Mouse (Mus musculus) kidney, embryonic 16.5 days (tissue): Measurements from ENCODE around the gene Nop58. TPM values are rescaled to one million over a fixed set of nuclear protein-coding genes. Genes with fewer than 3 reads are reported as not detected.

ENCODE experiments used
- ATAC-seq: fragments of 200-750 bp; cut with Nextera tagmentation; 2 replicates; pipeline ENCODE4 v1.8.0; 2017; ENCODE audit warnings: moderate TSS enrichment; ENCODE audit not compliant: low FRiP score, low TSS enrichment
- H3K27ac ChIP-seq: fragments of 300-500 bp; sonication (generic); 2 replicates; pipeline ENCODE4 v1.5.1; 2014; ENCODE audit warnings: low read length
- H3K27me3 ChIP-seq: fragments of 300-500 bp; sonication (generic); 2 replicates; pipeline ENCODE4 v1.6.1; 2014; ENCODE audit warnings: low read length, control low read depth, mixed read lengths; ENCODE audit not compliant: insufficient read depth
- H3K36me3 ChIP-seq: fragments of 300-500 bp; sonication (generic); 2 replicates; pipeline ENCODE4 v1.6.1; 2014; ENCODE audit warnings: low read length, control low read depth, mixed read lengths; ENCODE audit not compliant: insufficient read depth
- H3K4me1 ChIP-seq: fragments of 300-500 bp; sonication (generic); 2 replicates; pipeline ENCODE4 v1.6.1; 2014; ENCODE audit warnings: low read length, control low read depth, mixed read lengths; ENCODE audit not compliant: insufficient read depth
- H3K4me2 ChIP-seq: fragments of 300-500 bp; sonication (generic); replicated peaks from 2 replicates; pipeline ENCODE4 v1.6.1; 2014; ENCODE audit warnings: low read depth, low read length
- H3K4me3 ChIP-seq: fragments of 300-500 bp; sonication (generic); 2 replicates; pipeline ENCODE4 v1.5.1; 2014; ENCODE audit warnings: mild to moderate bottlenecking, low read length
- H3K9ac ChIP-seq: fragments of 300-500 bp; sonication (generic); replicated peaks from 2 replicates; pipeline ENCODE4 v1.6.1; 2014; ENCODE audit warnings: low read length
- H3K9me3 ChIP-seq: fragments of 300-500 bp; sonication (generic); 2 replicates; pipeline ENCODE4 v1.6.1; 2016; ENCODE audit warnings: low read length, control low read depth
- WGBS: fragments of 180-500 bp; shearing (Covaris S2); extraction: QIAGEN DNeasy Blood & Tissue Kit; methylation state at CpG from one replicate; pipeline ENCODE4 v1.1.7; 2014; 5-methylcytosine and 5-hydroxymethylcytosine counted together
- polyA plus RNA-seq: library from polyadenylated mRNA; unstranded; fragments of >200 nt; fragmentation: Nextera tagmentation; extraction: Ambion mirVana; gene quantifications from 2 replicates; pipeline ENCODE4 v1.2.1, GENCODE M21; 2015

Gene Nop58
- polyA plus RNA-seq, 1 experiment from 2014 or later = 235 TPM

DNA sequence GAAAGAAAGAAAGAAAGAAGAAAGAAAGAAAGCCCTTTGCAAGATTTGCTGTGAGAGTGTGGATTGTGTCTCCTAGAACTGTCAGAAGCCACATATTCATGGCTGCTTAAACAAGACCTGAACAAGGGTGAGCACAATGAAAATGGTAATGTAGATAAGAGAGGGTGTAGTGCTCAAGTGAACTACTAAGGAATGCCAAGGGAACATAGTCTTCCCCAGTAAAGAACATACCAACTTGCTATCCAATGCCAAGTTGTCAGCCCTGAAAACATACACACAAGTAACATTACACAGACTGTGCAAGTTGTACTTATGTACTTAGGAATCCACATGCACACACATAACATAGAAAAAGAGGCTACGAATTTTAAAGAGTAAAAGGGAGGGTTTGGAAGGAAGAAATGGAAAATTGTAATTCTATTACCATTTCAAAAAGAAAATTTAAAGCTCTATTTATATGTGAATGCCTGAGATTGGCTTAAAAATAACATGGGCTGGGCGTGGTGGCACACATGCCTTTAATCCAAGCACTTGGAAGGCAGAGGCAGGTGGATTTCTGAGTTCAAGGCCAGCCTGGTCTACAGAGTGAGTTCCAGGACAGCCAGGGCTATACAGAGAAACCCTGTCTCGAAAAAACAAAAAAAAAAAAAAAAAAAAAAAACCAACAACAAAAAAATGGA lies 21.2 kb upstream of the Nop58 start:
- H3K9me3 ChIP-seq = no peaks in the 10 kb centered on the region
- no peak overlapping the region for H3K9ac ChIP-seq
- H3K36me3 ChIP-seq = 0 out of 2 replicates have a peak, but pooled peaks cover 3% of the 10 kb centered on the region
- no peak overlapping the region for H3K4me2 ChIP-seq
- no peak overlapping the region for H3K27ac ChIP-seq
- no peak for ATAC-seq
- H3K4me1 ChIP-seq = peaks cover 4% of the 10 kb centered on the region
- no peaks in the 10 kb centered on the region for H3K27me3 ChIP-seq
- 78% methylated on average over 3 of the region's 3 CpGs for WGBS
- H3K4me3 ChIP-seq = no peak overlapping the region

DNA sequence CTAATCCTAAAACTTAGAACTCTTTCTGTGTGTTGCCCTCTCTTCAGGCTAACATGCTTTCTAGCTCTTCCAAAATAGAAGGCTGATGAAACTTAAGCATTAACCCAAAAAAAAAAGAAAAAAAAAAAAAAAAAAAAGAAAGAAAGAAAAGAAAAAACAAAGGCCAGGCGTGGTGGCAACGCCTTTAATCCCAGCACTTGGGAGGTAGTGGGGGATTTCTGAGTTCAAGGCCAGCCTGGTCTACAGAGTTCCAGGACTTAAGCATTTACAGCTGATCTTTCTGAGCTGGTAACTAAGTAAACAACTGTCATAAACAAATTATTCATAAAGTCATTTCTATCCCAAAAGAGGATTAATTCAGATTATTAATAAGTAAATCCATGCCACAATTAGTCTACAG lies 15.9 kb upstream of the Nop58 start:
- Histone ChIP-seq H3K36me3 (no peaks in the 10 kb centered on the region), H3K9ac (no peak overlapping the region), H3K4me3 (peak overlapping the region; percentile 16; the same call in 1 of the 2 replicates), H3K27ac (no peak overlapping the region), H3K9me3 (no peaks in the 10 kb centered on the region), H3K27me3 (no peaks in the 10 kb centered on the region), H3K4me1 (peaks cover 17% of the 10 kb centered on the region), H3K4me2 (peak overlapping the region; percentile 68)
- no peak for ATAC-seq
- 80% methylated on average over 2 of the region's 2 CpGs for WGBS

DNA sequence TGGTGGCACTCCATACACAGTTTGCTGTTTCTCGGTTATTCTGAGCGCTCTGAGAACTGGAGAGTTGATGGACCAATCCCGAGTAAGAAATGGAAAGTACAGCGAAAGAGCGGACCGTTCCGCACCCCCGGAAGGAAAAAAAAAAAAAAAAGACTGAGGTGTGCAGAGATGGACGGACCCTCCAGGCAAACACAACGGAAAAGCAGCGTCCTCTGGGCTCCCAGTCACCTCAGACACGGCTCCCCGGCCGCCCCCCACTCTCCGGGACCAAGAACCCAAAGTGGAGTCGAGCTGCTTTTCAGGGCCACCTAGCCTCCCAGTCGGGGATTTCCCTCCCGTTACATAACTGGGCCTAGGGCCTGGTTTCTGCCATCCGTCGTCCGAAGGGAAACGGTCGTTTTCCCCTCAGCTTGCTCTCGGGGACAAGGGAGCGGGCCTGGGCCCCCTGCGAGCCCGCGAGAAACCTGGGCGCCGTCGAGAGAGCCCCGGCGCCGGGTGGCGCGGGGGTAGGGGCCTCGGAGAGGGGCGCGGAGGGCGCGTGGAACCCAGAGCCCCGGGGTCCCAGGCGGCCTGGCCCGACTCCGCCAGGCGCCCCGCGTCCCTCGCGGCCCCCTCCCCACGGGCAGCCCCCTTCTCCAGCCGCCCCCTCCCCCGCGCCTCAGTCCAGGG lies 14.7 kb upstream of the Nop58 start:
- H3K27ac ChIP-seq = peak overlapping the region; percentile 94
- no peaks in the 10 kb centered on the region for H3K9me3 ChIP-seq
- H3K27me3 ChIP-seq = no peaks in the 10 kb centered on the region
- H3K4me3 ChIP-seq = peak overlapping the region; percentile 89
- peak; percentile 43 for ATAC-seq
- H3K4me2 ChIP-seq = peak overlapping the region; percentile 68
- H3K4me1 ChIP-seq = peaks cover 17% of the 10 kb centered on the region
- H3K9ac ChIP-seq = peak overlapping the region; percentile 98
- H3K36me3 ChIP-seq = no peaks in the 10 kb centered on the region
- under 1% methylated on average over 46 of the region's 54 CpGs for WGBS

DNA sequence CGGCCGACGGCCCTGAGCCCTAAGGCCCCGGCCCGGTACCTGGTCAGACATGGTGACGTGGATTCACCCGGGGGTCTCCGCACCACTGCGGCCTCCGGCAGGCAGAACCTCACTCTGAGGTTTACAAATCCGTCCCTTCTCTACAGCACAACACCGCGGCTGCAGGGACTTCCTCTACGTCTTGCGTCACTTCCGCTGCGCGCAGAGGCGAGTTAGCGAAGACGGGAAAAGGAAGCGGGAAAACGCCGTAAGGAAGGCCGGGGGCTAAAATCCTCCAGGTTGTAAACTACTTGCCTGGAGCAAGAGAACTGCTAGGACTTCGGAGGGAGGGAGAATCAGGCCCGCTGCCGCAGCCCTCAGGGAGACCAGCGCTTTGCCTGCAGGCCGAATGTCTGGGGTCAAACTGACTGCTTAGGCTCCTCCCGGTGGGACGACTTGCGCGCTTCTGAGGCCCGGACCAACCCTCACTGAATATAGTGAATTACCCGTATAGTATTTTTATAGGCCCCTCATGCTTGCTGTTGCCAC lies 14.1 kb upstream of the Nop58 start, which contains the start of gene Sumo1:
Gene Sumo1, minus strand, starts transcription at position 194 of the 528 bp plus-strand sequence.
- WGBS = under 1% methylated on average over 35 of the region's 36 CpGs
- Histone ChIP-seq H3K27ac (peak within 1 kb of the TSS; percentile 94), H3K27me3 (no peaks in the 10 kb centered on the region), H3K9ac (peak within 1 kb of the TSS; percentile 98), H3K4me2 (peak within 1 kb of the TSS; percentile 68), H3K4me3 (peak within 1 kb of the TSS; percentile 89), H3K36me3 (no peaks in the 10 kb centered on the region), H3K9me3 (no peaks in the 10 kb centered on the region), H3K4me1 (peaks cover 17% of the 10 kb centered on the region)
- peak; percentile 96 for ATAC-seq

DNA sequence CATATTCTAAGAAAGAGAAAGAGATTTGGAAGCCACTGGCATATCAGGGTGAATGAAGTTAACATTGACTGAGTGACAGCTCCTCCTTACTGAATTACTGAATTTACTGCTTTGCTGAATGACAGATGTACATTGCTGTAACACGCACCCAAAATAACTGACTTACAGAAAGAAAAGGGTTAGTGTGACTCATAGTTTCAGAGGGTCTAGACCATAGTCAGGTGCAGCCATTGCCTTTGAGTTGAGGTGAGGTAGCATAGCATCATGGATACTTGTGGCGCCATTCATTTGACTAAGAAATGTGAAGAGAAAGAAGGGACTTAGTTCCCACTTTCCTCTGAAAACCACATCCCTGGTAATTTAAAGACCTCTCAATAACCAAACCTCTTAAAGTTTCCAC lies 11.1 kb upstream of the Nop58 start:
- H3K4me3 ChIP-seq = no peak overlapping the region
- no peaks in the 10 kb centered on the region for H3K9me3 ChIP-seq
- H3K4me1 ChIP-seq = peaks cover 12% of the 10 kb centered on the region
- WGBS = 90% methylated on average over 2 of the region's 2 CpGs
- no peak for ATAC-seq
- H3K9ac ChIP-seq = no peak overlapping the region
- H3K27me3 ChIP-seq = no peaks in the 10 kb centered on the region
- H3K4me2 ChIP-seq = no peak overlapping the region
- no peaks in the 10 kb centered on the region for H3K36me3 ChIP-seq
- no peak overlapping the region for H3K27ac ChIP-seq

DNA sequence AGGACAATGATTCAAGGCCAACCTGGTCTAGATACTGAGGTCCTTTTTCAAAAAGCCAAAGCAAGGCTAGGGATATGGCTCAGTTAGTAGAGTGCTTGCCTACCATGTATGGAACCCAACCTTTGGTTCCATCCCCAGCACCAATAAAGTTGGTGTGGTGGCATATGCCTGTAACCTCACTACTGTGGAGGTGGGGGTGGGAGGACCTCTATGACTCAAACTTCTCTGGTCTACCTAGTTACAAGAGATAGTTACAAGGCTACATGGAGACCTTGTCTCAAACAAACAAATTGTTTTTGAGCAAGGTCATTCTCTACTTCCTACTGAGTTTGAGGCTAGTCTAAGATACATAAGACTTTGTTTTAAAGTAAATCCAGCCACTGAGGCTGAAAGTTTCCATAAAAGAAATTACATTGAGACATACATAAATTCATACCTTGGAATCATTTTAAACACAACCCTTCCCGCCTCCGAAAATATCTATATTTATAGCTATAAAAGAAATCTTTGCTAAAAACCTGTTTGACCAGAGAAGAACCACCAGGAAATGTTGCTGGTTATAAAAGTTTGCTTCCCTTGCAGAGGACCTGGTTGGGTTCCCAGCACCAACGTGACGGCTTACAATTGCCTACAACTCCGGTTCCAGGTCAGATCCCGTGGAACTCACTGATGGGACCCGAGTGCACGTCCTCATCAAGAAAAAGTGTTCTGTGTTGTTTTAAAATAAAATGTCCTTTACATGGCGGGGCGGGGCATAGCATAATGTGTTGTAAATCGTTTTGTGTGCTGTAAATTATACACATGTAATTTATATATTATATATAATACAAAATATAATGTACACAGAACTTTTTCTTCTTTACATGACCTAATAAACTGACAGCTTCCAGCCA lies 599 bp upstream of the Nop58 start:
- peak overlapping the region; percentile 73 for H3K9ac ChIP-seq
- peak overlapping the region; percentile 81 for H3K27ac ChIP-seq
- H3K27me3 ChIP-seq = 0 out of 2 replicates have a peak, but pooled peaks cover 6% of the 10 kb centered on the region
- H3K4me2 ChIP-seq = peak overlapping the region; percentile 81
- peak overlapping the region; percentile 86 for H3K4me3 ChIP-seq
- WGBS = 9% methylated on average over 11 of the region's 11 CpGs
- no peaks in the 10 kb centered on the region for H3K36me3 ChIP-seq
- H3K9me3 ChIP-seq = no peaks in the 10 kb centered on the region
- ATAC-seq = peak; percentile 52
- peaks cover 17% of the 10 kb centered on the region for H3K4me1 ChIP-seq

DNA sequence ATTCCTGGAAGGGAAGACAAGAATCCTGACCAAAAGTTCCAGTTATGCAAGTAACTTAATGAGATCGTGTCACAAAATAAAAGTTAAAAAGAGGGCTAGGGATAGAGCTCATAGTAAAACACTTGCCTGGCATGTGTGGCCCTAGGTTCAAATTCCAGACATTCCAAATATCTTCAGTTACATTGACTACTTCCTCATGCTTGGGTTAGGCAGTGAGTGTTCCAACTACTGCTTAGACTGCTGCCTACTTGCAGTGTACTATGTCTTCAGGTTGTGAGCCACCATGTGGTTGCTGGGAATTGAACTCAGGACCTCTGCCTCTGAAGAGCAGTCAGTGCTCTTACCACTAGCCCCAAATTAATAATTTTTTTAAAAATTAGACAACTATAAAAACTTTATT lies 2.7 kb downstream of the Nop58 start:
- peaks cover 14% of the 10 kb centered on the region for H3K36me3 ChIP-seq
- WGBS = 34% methylated on average over 1 of the region's 1 CpGs
- ATAC-seq = 0 out of 2 replicates have a peak, but pooled peaks have one; percentile 17
- peak overlapping the region; percentile 25; the same call in 1 of the 2 replicates for H3K4me3 ChIP-seq
- 0 out of 2 replicates have a peak, but pooled peaks cover 3% of the 10 kb centered on the region for H3K27me3 ChIP-seq
- no peaks in the 10 kb centered on the region for H3K9me3 ChIP-seq
- H3K4me2 ChIP-seq = peak overlapping the region; percentile 31; the same call in 1 of the 2 replicates
- peaks cover 17% of the 10 kb centered on the region for H3K4me1 ChIP-seq
- H3K9ac ChIP-seq = no peak overlapping the region
- H3K27ac ChIP-seq = no peak overlapping the region

DNA sequence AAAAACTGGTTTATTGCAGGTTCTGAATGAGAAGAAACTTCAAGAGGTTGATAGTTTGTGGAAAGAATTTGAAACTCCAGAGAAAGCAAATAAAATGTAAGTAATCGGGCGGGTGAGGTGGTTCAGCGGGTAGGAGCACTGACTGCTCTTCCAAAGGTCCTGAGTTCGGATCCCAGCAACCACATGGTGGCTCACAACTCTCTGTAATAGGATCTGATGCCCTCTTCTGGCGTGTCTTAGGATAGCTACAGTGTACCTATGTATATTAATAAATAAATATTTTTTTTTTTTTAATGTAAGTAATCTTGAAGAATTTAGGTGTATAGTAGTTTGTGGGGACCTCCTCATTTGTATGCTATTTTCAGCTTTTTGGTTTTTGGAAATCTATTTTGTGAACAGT lies 5.7 kb downstream of the Nop58 start:
- Histone ChIP-seq H3K4me3 (no peak overlapping the region), H3K4me2 (no peak overlapping the region), H3K27me3 (no peaks in the 10 kb centered on the region), H3K4me1 (peaks cover 17% of the 10 kb centered on the region), H3K9ac (no peak overlapping the region), H3K36me3 (peaks cover 27% of the 10 kb centered on the region), H3K9me3 (no peaks in the 10 kb centered on the region), H3K27ac (no peak overlapping the region)
- ATAC-seq = no peak
- 92% methylated on average over 5 of the region's 5 CpGs for WGBS

DNA sequence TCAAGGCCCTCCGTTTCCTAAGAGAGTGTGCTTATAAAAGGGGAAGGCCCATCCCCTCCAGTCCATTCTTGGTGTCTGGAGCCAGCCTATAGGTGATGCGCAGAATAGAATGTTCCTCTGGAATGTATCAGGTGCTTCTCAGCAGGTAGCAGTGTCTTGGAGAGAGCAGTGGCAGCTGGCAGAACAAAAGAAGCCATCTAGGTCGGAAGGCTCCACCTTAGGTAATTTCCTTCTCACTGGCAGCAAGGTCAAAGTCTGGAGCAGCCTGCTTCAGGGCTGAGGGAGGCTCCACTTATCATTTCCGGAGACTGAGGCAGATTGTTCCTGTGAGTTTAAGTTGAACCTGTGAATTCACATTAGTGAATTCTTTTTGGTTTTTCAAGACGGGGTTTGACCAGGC lies 13.0 kb downstream of the Nop58 start:
- Histone ChIP-seq H3K4me3 (no peak overlapping the region), H3K27ac (no peak overlapping the region), H3K4me2 (no peak overlapping the region), H3K9ac (no peak overlapping the region), H3K36me3 (peaks cover 61% of the 10 kb centered on the region), H3K4me1 (no peaks in the 10 kb centered on the region), H3K9me3 (no peaks in the 10 kb centered on the region), H3K27me3 (no peaks in the 10 kb centered on the region)
- no peak for ATAC-seq
- 80% methylated on average over 5 of the region's 5 CpGs for WGBS
